Mouse (Mus musculus): ENCODE results near the gene Qrsl1. TPM values are rescaled to one million over a fixed set of nuclear protein-coding genes. Genes with fewer than 3 reads are reported as not detected.

The Qrsl1 gene
- total RNA-seq, 2 experiments from 2014 or later, result 2.8 to 3.7 TPM

Other genes with a start within 250 kb of the Qrsl1 start
- gene Rtn4ip1, start 62 bp upstream of the Qrsl1 start, total RNA-seq (2015; ENCODE audit: low replicate concordance), result 3.7 and 5.4 TPM in 2 replicates
- gene Rtn4ip1, start 62 bp upstream of the Qrsl1 start, total RNA-seq (2017; ENCODE audit: low replicate concordance), result 2.8 and 3.3 TPM in 2 replicates
- gene Crybg1, start 247.1 kb upstream of the Qrsl1 start, total RNA-seq (2015; ENCODE audit: low replicate concordance), result 0.58 and 1.7 TPM in 2 replicates
- 1.5 TPM in 2 replicates for gene Crybg1, start 247.1 kb upstream of the Qrsl1 start, total RNA-seq (2017; ENCODE audit: low replicate concordance)

Measured in erythroblast, adult 5-6 weeks (primary cell).